Mouse (Mus musculus) lung, adult 2 months (tissue): Measurements from ENCODE around the gene Iqcn.

Experiments
- CTCF ChIP-seq: fragments of 200-500 bp; IDR thresholded peaks from 2 replicates; pipeline ENCODE4 v1.5.1; 2011; ENCODE audit warnings: mild to moderate bottlenecking, low read length, control low read depth; ENCODE audit not compliant: insufficient read depth
- POLR2A ChIP-seq: fragments of 200-500 bp; IDR thresholded peaks from 2 replicates; pipeline ENCODE4 v1.6.1; 2011; ENCODE audit warnings: low read depth, mild to moderate bottlenecking, control low read depth, low read length, borderline replicate concordance; ENCODE audit errors: extremely low read depth

DNA sequence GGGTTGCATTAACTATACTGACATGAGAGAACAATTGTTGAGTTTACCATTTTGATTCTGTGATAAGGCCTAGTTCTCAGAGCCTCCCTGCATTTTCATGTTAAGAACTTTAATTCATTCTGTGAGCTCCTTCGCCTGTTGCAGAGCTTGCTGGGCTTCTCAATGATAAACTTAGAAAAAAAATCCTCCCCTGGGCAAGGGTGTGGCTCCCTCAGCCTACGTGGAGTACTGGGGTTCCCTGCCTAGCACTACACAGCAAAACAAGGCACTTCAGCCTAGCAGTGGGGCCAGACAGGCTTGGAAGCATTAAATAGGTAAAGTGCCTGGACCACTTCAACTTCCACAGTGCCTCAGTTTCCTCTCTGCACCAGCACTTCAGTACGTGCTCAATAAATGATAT lies 21.8 kb upstream of the Iqcn start:
- TF ChIP-seq POLR2A (no peak), CTCF (no peak)
